Mouse (Mus musculus): ENCODE data around the gene Slc25a21. TPM values are rescaled to one million over a fixed set of nuclear protein-coding genes. Genes with fewer than 3 reads are reported as not detected.

The Slc25a21 gene
- total RNA-seq, 4 experiments from 2014 or later: 0.36 TPM; not detected in 3

- no peak for DNase-seq (ENCODE audit: low spot score in 2 of 2)
Measured at GRCm38 (mm10) chr12:57185475-57185874, 11.8 kb downstream of the Slc25a21 start.

- DNase-seq (ENCODE audit: low spot score in 2 of 2): no peak
Measured at GRCm38 (mm10) chr12:57184401-57185147, 12.7 kb downstream of the Slc25a21 start.

- no peak for DNase-seq (ENCODE audit: low spot score in 2 of 2)
Measured at GRCm38 (mm10) chr12:57179465-57180188, 17.6 kb downstream of the Slc25a21 start.

- DNase-seq (ENCODE audit: low spot score in 2 of 2): peak in 1 of 2 experiments; percentile 3
Measured at GRCm38 (mm10) chr12:57178818-57179217, 18.5 kb downstream of the Slc25a21 start.

DNA sequence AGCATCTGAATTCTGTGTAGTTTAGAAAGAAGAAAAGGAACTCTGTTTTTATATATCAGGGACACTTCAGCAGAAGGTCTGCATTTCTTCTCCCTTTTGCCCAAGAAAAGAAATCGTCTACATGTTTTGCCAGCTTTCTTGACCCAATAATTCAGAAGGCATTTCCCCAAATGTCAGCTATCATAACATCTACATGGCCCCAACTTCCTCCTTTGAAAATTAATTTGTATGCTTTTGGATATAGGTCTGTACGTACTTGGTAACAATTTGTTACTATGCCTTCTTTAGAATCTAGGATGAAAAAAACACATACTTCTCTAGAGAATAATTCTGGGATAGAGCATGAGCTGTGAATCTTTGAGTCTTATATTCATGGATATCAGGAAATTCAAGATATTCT lies 34.0 kb downstream of the Slc25a21 start:
- no peak for DNase-seq (ENCODE audit: low spot score in 2 of 2)

DNA sequence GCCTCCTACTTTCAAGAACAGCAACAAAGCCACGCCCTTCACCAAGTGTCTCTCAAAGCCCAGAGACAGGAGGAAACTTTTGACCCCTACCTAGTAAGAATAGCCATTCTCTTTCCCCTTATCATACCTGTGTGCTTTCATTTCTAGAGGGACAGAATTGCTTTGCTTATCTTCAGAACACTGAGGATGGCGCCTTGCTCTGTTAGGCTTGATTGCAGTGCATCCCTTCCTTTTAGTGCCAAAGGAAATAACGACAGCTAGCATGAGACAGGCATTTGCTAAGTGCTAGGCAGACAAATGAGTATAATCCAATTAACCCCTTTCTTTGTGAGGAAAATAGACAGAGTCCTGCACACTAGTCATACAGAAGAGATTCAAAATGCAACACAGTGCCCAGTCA lies 34.4 kb downstream of the Slc25a21 start:
- DNase-seq (ENCODE audit: low spot score in 2 of 2): no peak

GRCm38 (mm10) chr12:57159904-57160303 lies 37.4 kb downstream of the Slc25a21 start:
- no peak for DNase-seq (ENCODE audit: low spot score in 2 of 2)

GRCm38 (mm10) chr12:57158266-57158665 lies 39.0 kb downstream of the Slc25a21 start:
- no peak for DNase-seq (ENCODE audit: low spot score in 2 of 2)

- no peak for DNase-seq (ENCODE audit: low spot score in 2 of 2)
Measured at GRCm38 (mm10) chr12:57138937-57139336, 58.3 kb downstream of the Slc25a21 start.

GRCm38 (mm10) chr12:57137809-57138208 lies 59.5 kb downstream of the Slc25a21 start:
- DNase-seq (ENCODE audit: low spot score in 2 of 2): no peak

- DNase-seq (ENCODE audit: low spot score in 2 of 2): no peak
Measured at GRCm38 (mm10) chr12:57118602-57119001, 78.7 kb downstream of the Slc25a21 start.

DNA sequence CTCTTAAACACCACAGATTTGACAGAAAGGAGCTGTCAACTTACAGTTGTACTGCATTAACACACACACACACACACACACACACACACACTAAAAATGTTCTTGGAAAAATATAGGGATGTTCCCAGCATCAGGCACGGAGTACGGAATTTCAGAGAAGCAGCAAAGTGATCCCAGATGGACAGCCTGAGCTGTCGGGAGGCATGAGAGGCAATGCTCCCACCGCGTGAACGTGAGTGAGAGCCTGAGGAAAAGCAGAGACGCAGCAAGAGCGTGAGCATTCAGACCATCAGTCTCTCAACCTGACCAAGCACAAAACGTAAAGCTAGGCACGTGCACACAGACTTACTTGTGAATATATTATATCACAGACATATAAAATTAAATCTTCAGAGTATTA lies 81.8 kb downstream of the Slc25a21 start:
- DNase-seq (ENCODE audit: low spot score in 2 of 2): no peak

DNA sequence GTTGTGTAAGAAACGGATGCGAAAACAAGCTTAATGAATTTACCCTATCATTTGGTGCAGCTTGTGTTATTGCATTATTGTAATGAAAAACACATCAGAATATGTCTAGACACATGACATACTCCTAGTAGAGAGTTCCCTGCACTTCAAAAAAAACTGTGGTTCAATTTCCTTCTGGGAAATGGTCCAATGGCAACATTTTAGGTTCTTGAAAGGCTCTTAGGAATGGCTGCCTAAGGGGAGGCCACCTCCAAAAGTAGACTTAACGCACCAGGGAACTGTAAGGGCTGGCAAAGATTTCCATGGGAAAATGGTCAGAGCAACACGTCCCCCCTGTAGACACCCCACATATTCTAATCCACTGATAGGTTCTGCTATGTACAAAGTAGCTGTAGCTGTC lies 87.9 kb downstream of the Slc25a21 start:
- DNase-seq (ENCODE audit: low spot score in 2 of 2): no peak

DNA sequence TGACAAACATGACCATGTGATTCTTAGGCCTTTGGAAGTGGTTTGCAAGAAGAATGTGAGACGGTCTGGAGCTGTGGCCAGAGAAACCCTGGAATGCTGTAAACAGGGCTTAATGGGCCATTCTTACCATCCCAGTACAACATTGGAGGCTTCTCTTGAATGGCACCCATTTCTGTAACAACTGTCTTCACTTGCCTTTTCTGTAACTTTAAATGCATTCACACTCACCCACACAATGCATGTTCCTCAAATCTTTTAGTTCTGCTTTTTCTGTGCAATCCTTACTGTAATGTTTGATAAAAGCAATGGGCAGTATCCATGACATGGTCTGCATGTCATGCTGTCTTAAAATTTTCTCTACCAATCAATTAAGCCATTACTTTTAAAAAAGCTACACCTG lies 95.0 kb downstream of the Slc25a21 start:
- no peak for DNase-seq (ENCODE audit: low spot score in 2 of 2)

DNA sequence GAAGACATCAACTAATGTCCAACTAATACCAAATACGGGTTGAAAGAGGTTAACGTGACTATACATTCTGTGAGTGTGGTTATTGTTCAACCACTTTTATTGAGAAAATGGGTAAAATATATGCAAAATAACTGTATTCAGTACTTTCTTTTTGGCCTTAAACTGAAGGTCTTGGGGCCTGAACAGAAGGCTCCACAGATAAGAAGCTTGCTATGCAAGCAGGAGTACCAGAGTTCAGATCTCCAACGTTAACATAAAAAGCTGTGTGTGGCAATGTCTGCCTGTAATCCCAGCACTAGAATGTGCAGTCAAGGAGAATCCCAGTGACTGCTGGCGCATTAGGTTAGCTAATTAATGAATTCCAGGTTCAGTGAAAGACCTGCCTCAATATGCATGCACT lies 96.7 kb downstream of the Slc25a21 start:
- no peak for DNase-seq (ENCODE audit: low spot score in 2 of 2)

GRCm38 (mm10) chr12:57099066-57099465 lies 98.2 kb downstream of the Slc25a21 start:
- DNase-seq (ENCODE audit: low spot score in 2 of 2): no peak

DNA sequence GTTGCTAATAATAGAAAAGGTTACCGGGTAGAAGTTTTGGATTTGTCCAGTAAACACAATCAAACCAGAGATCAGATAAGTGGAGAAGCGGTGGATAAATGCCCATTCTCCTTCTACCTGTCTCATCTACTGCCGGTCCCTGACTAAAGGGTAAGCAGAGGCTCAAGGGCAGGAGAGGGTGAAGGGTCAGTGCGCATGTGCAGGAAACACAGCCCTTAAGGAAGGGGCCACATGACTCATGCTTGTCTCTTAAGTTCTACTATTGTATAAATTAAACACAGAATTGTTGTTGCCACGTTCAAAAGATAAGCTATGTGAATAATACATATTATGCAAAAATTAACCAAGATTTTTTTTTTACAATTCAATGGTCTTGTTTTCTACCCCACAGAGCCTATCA lies 98.9 kb downstream of the Slc25a21 start:
- no peak for DNase-seq (ENCODE audit: low spot score in 2 of 2)

GRCm38 (mm10) chr12:57093107-57093506 lies 104.2 kb downstream of the Slc25a21 start:
- DNase-seq (ENCODE audit: low spot score in 2 of 2): no peak

- no peak for DNase-seq (ENCODE audit: low spot score in 2 of 2)
Measured at GRCm38 (mm10) chr12:57084519-57084918, 112.8 kb downstream of the Slc25a21 start.

DNA sequence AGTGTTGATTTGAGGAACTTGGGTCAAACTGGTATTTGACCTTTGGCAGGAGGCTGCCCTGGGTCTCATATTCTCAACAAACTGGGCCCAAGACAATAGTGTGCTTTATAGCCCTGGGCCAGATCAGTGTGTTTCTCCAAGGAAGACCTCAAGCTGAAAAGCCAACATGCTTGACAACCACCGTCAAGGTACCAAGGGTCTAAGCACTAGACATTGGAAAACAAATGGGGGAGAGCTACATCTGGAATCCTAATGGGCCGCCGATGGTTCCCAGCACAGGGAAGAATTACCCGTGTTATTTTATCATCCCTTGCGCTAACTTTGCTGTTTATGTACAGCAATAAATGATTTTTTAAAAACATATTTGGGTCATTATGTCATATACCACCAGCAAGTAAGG lies 113.7 kb downstream of the Slc25a21 start:
- no peak for DNase-seq (ENCODE audit: low spot score in 2 of 2)

- no peak for DNase-seq (ENCODE audit: low spot score in 2 of 2)
Measured at GRCm38 (mm10) chr12:57076606-57077005, 120.7 kb downstream of the Slc25a21 start.

- no peak for DNase-seq (ENCODE audit: low spot score in 2 of 2)
Measured at GRCm38 (mm10) chr12:57072616-57073015, 124.7 kb downstream of the Slc25a21 start.

DNA sequence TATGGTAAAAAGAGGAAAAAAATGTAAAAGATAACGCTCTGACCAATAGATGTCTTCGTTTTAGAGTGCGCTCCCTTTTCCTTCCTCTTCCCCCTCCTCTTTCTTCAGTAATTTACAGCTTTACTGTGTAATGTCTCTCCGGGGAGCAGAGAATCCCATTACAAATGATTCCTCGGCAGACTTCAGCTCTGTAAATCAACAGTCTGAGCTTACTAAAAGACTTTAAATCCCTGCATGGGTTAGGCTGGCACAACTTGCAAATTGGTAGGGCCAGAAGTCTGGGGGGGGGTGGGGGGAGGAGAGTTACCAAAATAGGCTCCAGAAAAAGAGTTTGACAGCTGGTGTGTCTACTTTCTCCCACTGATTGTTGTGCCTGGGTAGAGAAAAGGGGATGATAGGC lies 128.7 kb downstream of the Slc25a21 start:
- no peak for DNase-seq (ENCODE audit: low spot score in 2 of 2)
